Mouse (Mus musculus) lung, adult 2 months (tissue): ENCODE measurements at regions not wholly inside any gene's neighbourhood (a gene's known extent, or its start where the extent isn't known, plus 50 kb on each side); places are given as distances from the start of the nearest gene placed in this dataset.

Experiments used
- DNase-seq: peaks from one replicate; pipeline ENCODE4 v3.0.0; 2022
- H3K4me1 ChIP-seq: fragments of 200-500 bp; 2 replicates; pipeline ENCODE4 v1.6.1; 2011; ENCODE audit warnings: low read length; ENCODE audit not compliant: control insufficient read depth, insufficient read depth
- H3K4me3 ChIP-seq: fragments of 200-500 bp; replicated peaks from 2 replicates; pipeline ENCODE3; 2011; ENCODE audit warnings: low read depth, mild to moderate bottlenecking, control low read depth, low read length; ENCODE audit errors: extremely low read depth
- CTCF ChIP-seq: fragments of 200-500 bp; IDR thresholded peaks from 2 replicates; pipeline ENCODE4 v1.5.1; 2011; ENCODE audit warnings: mild to moderate bottlenecking, low read length, control low read depth; ENCODE audit not compliant: insufficient read depth
- POLR2A ChIP-seq: fragments of 200-500 bp; IDR thresholded peaks from 2 replicates; pipeline ENCODE4 v1.6.1; 2011; ENCODE audit warnings: low read depth, mild to moderate bottlenecking, control low read depth, low read length, borderline replicate concordance; ENCODE audit errors: extremely low read depth
- WGBS: fragments of 180-500 bp; shearing (Covaris S2); methylation state at CpG from one replicate; pipeline ENCODE4 v1.1.7; 2018; 5-methylcytosine and 5-hydroxymethylcytosine counted together

DNA sequence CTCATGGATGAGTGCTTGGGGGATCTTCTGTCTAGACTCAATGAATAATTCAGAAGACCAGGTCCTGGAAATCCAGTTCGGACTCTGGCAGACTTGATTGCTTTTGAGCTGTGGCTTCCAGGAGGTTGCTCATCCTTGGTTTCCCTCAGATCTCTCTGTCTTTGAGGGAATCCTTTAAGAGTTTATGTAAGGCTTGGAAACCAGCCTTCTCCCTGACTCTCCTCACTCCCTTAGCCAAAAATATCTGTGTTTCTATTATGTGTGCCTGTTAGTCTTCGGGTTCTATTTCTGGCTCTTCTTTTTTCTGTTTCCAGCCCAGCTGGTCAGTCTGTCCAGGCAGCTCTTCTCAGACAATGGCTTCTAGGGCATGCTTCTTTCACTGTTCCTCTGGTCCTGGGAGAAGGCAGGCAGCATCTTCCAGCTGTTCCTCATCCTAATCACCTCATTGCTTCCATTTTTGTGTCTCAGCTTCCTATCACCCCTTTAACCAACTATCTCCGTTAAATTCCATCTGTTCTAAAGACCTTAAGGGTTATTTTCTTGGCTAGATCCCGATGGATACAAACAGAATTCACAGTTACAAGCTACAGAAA lies 139.3 kb upstream of the Vldlr start:
- Histone ChIP-seq H3K4me3 (no peak overlapping the region), H3K4me1 (no peaks in the 10 kb centered on the region)
- TF ChIP-seq POLR2A = no peak
- TF ChIP-seq CTCF = no peak
- no peak for DNase-seq
- 40% methylated on average over 4 of the region's 4 CpGs for WGBS

DNA sequence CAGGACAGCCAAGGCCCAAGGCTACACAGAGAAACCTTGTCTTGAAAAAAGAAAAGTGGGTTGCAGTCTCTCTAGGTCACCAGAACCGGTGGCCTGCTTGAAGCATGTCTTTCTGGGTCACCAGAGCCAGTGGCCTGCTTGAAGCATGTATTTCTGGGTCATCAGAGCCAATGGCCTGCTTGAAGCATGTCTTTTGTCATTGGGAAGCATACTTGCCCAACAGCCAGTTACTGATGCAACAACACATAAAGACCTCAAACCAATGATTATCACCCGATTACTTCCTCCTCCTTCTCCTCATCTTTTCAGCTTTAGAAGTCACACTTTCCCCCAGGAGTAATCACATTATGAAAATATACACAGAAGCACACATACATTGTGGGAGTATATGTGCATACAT lies 128.9 kb upstream of the Vldlr start:
- TF ChIP-seq POLR2A (no peak), CTCF (no peak)
- Histone ChIP-seq H3K4me3 (no peak overlapping the region), H3K4me1 (no peaks in the 10 kb centered on the region)
- 72% methylated on average over 2 of the region's 2 CpGs for WGBS
- DNase-seq = no peak

DNA sequence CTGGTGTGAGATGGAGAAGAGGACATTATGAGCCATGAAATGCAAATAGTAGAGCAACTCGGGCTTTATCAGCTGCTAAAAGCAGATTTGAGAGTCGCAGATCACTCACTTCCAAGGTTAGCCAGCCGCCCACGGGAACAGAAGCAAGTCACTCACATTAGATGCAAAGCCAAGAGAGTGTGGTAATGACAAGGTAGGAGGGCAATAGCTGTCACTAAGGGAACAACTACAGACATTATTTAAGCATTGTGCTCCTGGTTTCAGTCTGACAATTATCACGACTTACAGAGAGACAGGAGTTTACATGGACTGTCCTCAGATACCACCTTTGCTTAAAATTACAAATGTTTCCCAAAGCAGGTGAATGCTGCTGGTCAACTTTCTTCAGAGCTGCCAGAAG lies 128.5 kb upstream of the Vldlr start:
- WGBS = 77% methylated on average over 5 of the region's 5 CpGs
- TF ChIP-seq POLR2A = no peak
- TF ChIP-seq CTCF = no peak
- H3K4me1 ChIP-seq = no peaks in the 10 kb centered on the region
- H3K4me3 ChIP-seq = no peak overlapping the region
- DNase-seq = no peak

DNA sequence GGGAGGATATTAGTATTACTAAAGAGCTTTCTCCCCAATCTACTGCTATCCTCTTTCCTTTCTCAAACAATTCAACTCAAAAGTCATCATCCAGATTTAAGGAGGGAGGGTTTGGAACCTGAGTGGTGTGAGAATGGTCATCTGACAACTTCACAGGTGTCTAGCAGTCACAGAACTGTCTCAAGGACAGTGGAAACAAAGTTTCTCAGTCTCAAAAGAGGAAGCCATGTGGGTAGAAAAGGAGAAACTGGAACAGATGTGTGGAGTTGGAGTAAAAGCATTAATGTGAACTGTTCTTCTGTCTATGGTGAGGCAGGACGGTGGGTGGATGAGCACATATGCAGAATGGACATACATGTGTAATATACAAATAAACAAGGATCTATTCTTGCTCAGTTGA lies 127.2 kb upstream of the Vldlr start:
- TF ChIP-seq CTCF (no peak), POLR2A (no peak)
- 76% methylated on average over 1 of the region's 1 CpGs for WGBS
- Histone ChIP-seq H3K4me1 (no peaks in the 10 kb centered on the region), H3K4me3 (no peak overlapping the region)
- DNase-seq = no peak

DNA sequence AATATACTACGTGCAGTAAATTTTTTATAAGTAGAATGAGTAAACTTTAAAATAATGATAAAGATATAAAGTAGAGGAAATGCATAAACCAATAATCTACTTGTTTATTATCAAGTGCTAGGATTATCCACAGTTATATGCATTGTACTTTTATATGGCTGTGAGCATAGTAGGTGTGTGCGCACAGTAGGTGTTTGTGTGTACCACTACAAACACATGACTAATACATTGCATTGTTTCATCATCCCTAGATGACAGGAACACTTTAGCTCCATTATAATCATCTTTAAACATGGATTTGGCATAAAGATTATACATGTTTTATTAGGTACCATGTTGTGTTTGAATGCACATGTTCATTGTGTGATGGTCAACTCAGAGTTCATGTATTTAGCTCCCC lies 124.7 kb upstream of the Vldlr start:
- H3K4me3 ChIP-seq = no peak overlapping the region
- WGBS = 96% methylated on average over 2 of the region's 2 CpGs
- no peaks in the 10 kb centered on the region for H3K4me1 ChIP-seq
- TF ChIP-seq POLR2A (no peak), CTCF (no peak)
- DNase-seq = no peak

DNA sequence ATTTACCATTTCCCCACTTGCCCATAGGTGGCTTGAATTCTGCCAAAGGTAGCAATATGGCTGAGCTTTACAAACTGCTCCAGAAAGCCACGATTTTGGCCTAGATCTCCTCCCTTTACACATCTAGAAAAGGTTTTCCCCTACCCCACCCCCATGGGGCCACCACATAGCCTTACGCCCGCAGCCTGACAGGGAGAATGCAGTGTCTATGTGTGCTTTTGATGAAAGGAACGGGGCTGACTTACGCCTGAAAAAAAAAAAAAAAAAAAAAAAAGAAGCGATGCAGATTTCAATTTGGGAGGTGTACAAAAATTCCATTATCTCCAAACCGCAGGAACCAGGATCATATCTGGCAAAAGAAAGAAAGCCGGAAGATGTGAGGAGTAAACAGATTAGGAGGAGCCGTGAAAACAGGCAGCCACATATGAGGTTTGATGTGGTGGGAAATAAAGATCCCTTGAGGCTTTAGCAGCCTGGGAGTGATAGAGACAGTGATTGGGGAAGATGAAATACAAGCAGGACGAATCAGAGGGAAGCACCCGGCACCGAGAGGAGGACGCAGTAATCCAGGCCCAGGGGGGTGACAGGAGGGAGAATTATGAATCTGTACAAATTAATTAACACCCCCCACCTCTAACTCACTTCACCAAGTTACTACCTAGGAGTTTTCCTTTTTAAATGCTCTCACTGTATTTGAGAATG lies 121.4 kb upstream of the Vldlr start:
- no peaks in the 10 kb centered on the region for H3K4me1 ChIP-seq
- DNase-seq = no peak
- H3K4me3 ChIP-seq = no peak overlapping the region
- WGBS = 73% methylated on average over 13 of the region's 13 CpGs
- no peak for TF ChIP-seq POLR2A
- TF ChIP-seq CTCF = no peak

DNA sequence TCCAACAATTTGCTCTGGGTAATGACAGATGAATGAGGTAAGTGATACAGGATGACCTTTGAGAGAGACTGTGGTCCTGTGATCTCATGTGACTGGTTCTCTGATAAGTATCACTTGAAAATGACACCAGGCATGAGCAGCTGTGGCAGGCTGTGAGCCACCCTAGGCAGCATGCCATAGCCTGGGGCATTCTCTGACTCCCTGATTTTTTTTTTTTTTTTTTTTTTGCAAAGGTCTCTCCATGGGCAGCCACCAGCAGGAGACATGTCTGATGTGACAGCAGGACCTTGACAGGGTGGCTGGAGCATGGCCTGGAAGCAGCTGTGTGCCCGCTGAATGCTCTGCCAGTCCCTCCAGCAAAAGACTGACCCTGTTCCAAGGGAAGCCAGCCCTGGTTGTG lies 116.4 kb upstream of the Vldlr start:
- no peak overlapping the region for H3K4me3 ChIP-seq
- DNase-seq = no peak
- H3K4me1 ChIP-seq = no peaks in the 10 kb centered on the region
- WGBS = 56% methylated on average over 1 of the region's 1 CpGs
- TF ChIP-seq CTCF = no peak
- TF ChIP-seq POLR2A = no peak

DNA sequence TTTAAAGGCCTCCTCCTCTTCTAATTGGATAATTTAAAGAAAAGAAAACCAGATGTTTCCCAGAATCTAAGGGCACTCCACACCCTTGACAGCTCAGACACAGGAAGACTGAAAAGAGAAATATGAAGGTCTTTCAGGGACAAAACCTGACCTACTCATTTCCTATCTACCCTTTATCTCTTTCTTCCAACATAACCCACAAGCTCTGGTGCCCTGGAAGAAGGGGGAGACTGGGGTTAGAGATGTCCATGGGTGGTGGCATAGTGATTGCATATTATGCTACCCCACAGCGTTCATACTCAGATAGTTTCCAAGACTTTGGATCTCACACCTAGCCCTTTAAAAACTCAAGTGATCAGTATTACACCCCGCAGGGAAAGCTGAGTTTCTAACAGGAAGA lies 105.8 kb upstream of the Vldlr start:
- DNase-seq = no peak
- 77% methylated on average over 2 of the region's 2 CpGs for WGBS
- TF ChIP-seq POLR2A (no peak), CTCF (no peak)
- H3K4me1 ChIP-seq = no peaks in the 10 kb centered on the region
- H3K4me3 ChIP-seq = no peak overlapping the region

DNA sequence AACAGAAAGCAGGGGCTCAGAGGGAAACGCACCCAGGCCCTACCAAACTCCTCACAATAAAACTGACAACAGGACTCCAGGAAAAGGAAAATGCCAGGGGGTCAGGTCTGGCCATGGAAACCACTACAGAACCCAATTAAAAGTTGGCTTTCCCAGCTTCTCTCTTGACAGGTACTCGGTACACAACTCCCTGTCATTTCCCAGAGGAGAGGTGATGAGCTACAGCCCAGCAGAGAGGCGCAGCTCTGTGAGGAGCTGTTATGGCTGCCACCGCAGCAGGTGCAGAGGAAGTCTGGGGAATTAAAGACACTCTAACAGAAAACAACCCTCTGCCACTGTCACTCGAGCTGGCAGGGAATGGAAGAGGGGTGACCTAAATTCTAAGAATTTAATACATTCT lies 95.4 kb upstream of the Vldlr start:
- DNase-seq = no peak
- Histone ChIP-seq H3K4me1 (no peaks in the 10 kb centered on the region; the same call in none of the 2 replicates), H3K4me3 (no peak overlapping the region)
- TF ChIP-seq POLR2A (no peak), CTCF (no peak)
- WGBS = 67% methylated on average over 5 of the region's 5 CpGs

DNA sequence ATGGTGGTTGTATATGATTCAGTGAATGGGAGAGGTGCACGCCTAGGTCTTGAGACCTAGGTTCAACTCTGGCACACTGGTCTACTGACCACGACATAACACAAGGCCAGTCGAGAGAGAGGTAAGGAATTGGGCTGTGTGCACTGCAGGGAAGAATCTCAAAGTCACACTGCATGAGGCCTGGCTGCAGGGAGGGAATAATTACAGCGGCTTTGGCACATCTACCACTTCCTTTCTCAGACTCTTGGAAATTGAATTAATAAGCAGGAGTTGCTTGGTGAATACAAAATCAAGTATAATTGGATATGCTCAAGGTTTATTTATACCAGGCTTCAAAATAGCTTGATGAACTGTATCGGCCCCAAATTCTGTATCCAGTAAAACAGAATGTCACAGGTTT lies 93.9 kb upstream of the Vldlr start:
- Histone ChIP-seq H3K4me3 (no peak overlapping the region), H3K4me1 (no peaks in the 10 kb centered on the region; the same call in none of the 2 replicates)
- no peak for DNase-seq
- WGBS = 88% methylated on average over 5 of the region's 5 CpGs
- no peak for TF ChIP-seq POLR2A
- TF ChIP-seq CTCF = no peak
